Mouse (Mus musculus): ENCODE data around the gene Olfr1509. TPM values are rescaled to one million over a fixed set of nuclear protein-coding genes. Genes with fewer than 3 reads are reported as not detected.
"Not testable (repeated sequence)": the region's sequence is repeated elsewhere in the genome, so short reads cannot be mapped to it uniquely, and the experiment has no call there.

Olfr1509 gene
- not detected for total RNA-seq (2021)
- long read RNA-seq = 0 reads

GRCm38 (mm10) chr14:52442690-52443089 lies at the start of gene Olfr1509:
TSS of gene Olfr1509 (plus strand) at chr14:52442990.
- no peak for DNase-seq (ENCODE audit: low spot score in 2 of 2)

GRCm38 (mm10) chr14:52397279-52397678 lies 45.5 kb upstream of the Olfr1509 start, which contains the start of gene Olfr1511:
TSS of gene Olfr1511 (minus strand) at chr14:52397379.
- no peak for DNase-seq (ENCODE audit: low spot score in 2 of 2)

GRCm38 (mm10) chr14:52410142-52410919 lies 32.5 kb upstream of the Olfr1509 start:
- DNase-seq (ENCODE audit: low spot score in 2 of 2) = not testable (repeated sequence)

- DNase-seq (ENCODE audit: low spot score in 2 of 2) = no peak
Observed at GRCm38 (mm10) chr14:52414273-52414672, 28.5 kb upstream of the Olfr1509 start, which contains the start of gene Olfr1510. TSS of gene Olfr1510 (minus strand) at chr14:52414373.

- no peak for DNase-seq (ENCODE audit: low spot score in 2 of 2)
Observed at GRCm38 (mm10) chr14:52427686-52428085, 15.1 kb upstream of the Olfr1509 start.

GRCm38 (mm10) chr14:52451138-52451537 lies 8.3 kb downstream of the Olfr1509 start:
- DNase-seq (ENCODE audit: low spot score in 2 of 2) = no peak

DNA sequence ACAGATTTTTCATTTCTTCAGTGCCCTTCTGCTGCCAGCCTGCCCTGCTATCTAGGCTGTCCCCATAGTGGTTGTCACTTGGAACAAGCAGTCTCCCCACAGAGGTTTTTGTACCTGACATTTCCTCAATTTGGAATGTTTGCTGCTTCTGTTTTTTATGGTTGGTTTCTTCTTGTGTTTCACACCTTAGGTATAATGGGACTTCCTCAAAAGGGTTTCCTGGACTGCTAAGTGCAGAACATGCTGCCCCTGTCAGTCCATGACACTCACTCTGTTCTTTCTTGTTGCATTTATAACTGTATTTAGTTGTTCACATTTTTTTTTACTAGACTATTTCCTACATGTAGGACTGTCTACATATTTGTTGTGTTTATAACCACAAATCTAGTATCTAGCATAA lies 19.1 kb downstream of the Olfr1509 start:
- DNase-seq (ENCODE audit: low spot score in 2 of 2) = no peak

DNA sequence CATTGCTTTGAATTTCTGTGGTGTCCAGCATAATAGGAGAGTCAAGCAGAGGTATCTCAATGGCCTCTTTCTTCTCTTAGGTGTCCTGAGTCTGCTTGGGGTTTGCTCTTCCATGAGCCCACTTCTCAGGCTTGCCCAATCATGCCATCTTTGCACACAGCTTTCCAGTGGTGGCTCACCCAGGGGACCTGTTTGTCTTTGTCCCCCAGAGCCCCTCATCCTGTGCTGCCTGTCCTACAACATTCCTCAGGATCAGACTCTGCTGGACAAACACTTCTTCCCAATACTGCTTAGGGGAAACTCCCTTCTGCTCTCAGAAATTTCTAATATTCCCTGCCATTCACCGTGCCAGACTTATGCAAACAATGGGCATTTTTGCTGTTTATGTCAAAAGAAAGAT lies 22.9 kb downstream of the Olfr1509 start:
- no peak for DNase-seq (ENCODE audit: low spot score in 2 of 2)

DNA sequence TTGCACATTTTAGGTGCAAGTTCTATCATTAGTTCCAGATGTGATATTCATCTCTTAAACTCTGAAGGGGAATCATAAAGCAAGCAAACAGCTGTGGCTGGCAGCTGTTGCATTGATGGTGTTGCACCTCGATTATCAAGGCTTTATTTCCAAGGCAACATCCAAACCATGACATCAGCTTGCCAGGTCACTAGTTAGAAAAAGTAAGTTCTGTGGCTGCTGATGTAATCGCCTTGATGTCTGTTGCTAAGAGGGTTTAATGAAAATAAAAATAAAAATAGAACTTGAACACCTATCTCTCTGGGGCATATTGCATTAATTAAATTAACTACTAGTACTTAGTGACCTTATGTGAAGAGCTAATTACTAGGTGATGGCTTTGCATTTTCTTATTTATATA lies 24.6 kb downstream of the Olfr1509 start, which contains the start of gene Olfr1508:
Gene Olfr1508, minus strand, starts transcription at position 101 of the 400 bp plus-strand sequence.
- no peak for DNase-seq (ENCODE audit: low spot score in 2 of 2)

GRCm38 (mm10) chr14:52495516-52495915 lies 52.7 kb downstream of the Olfr1509 start, which contains the start of gene Olfr1507:
TSS of gene Olfr1507 (minus strand) at chr14:52495749.
- no peak for DNase-seq (ENCODE audit: low spot score in 2 of 2)

Other genes with a start within 250 kb of the Olfr1509 start
- 10 to 100 TPM; 50.6 to 54.8 TPM for gene Supt16, start 245.6 kb upstream of the Olfr1509 start, total RNA-seq (2021)
- 100 to 1,000 TPM; 109 to 117 TPM for gene Chd8, start 185.2 kb upstream of the Olfr1509 start, total RNA-seq (2021)
- 10 to 100 TPM; 58.4 to 67.1 TPM for gene Tox4, start 163.8 kb upstream of the Olfr1509 start, total RNA-seq (2021)
- 10 to 100 TPM; 35.0 to 37.3 TPM for gene Rab2b, start 163.4 kb upstream of the Olfr1509 start, total RNA-seq (2021)
- 10 to 100 TPM; 39.2 to 43.1 TPM for gene Mettl3, start 137.9 kb upstream of the Olfr1509 start, total RNA-seq (2021)
- gene Sall2, start 114.2 kb upstream of the Olfr1509 start, total RNA-seq (2021) = 10 to 100 TPM; 45.0 to 48.4 TPM
- not detected for gene Olfr1513, start 86.6 kb upstream of the Olfr1509 start, total RNA-seq (2021)
- gene Olfr1512, start 63.8 kb upstream of the Olfr1509 start, total RNA-seq (2021) = not detected
- gene Olfr1511, start 45.6 kb upstream of the Olfr1509 start, total RNA-seq (2021) = not detected
- not detected for gene Olfr1510, start 28.6 kb upstream of the Olfr1509 start, total RNA-seq (2021)
- gene Olfr1508, start 24.5 kb downstream of the Olfr1509 start, total RNA-seq (2021) = not detected
- gene Olfr1507, start 52.8 kb downstream of the Olfr1509 start, total RNA-seq (2021) = under 1 TPM in 1 of 2 experiments, not detected in 1; 0.45 TPM

Data from layer of hippocampus, adult 18-20 months (tissue).